Mouse (Mus musculus): ENCODE data around the gene Mcl1. TPM values are rescaled to one million over a fixed set of nuclear protein-coding genes. Genes with fewer than 3 reads are reported as not detected.
"Not testable (repeated sequence)": the region's sequence is repeated elsewhere in the genome, so short reads cannot be mapped to it uniquely, and the experiment has no call there.

The Mcl1 gene
- total RNA-seq, 2 experiments from 2014 or later = 199 to 227 TPM

- no peak for DNase-seq
Observed at GRCm38 (mm10) chr3:95667521-95667920, 8.9 kb downstream of the Mcl1 start.

- DNase-seq = peak; percentile 79 to 82
Observed at GRCm38 (mm10) chr3:95668026-95668425, 9.4 kb downstream of the Mcl1 start.

- no peak for DNase-seq
Observed at GRCm38 (mm10) chr3:95668589-95669308, 10.2 kb downstream of the Mcl1 start.

- DNase-seq = no peak
Observed at GRCm38 (mm10) chr3:95669309-95669665, 10.7 kb downstream of the Mcl1 start.

- not testable (repeated sequence) for DNase-seq
Observed at GRCm38 (mm10) chr3:95670419-95670818, 11.8 kb downstream of the Mcl1 start.

- DNase-seq = no peak
Observed at GRCm38 (mm10) chr3:95671201-95671600, 12.6 kb downstream of the Mcl1 start.

- no peak for DNase-seq
Observed at GRCm38 (mm10) chr3:95672461-95672860, 13.9 kb downstream of the Mcl1 start.

- no peak for DNase-seq
Observed at GRCm38 (mm10) chr3:95672861-95673706, 14.5 kb downstream of the Mcl1 start.

GRCm38 (mm10) chr3:95673707-95674211 is 15.2 kb downstream of the Mcl1 start:
- no peak for DNase-seq

GRCm38 (mm10) chr3:95674236-95674635 is 15.6 kb downstream of the Mcl1 start:
- peak; percentile 81 to 86 for DNase-seq

- DNase-seq = peak in 1 of 2 experiments; percentile 50
Observed at GRCm38 (mm10) chr3:95674812-95675211, 16.2 kb downstream of the Mcl1 start.

- peak; percentile 85 to 90 for DNase-seq
Observed at GRCm38 (mm10) chr3:95675301-95676092, 16.9 kb downstream of the Mcl1 start.

GRCm38 (mm10) chr3:95676745-95677419 is 18.3 kb downstream of the Mcl1 start:
- DNase-seq = peak; percentile 85 to 90

- no peak for DNase-seq
Observed at GRCm38 (mm10) chr3:95677420-95678090, 19.0 kb downstream of the Mcl1 start.

GRCm38 (mm10) chr3:95679551-95679950 is 21.0 kb downstream of the Mcl1 start:
- DNase-seq = no peak

GRCm38 (mm10) chr3:95680673-95681072 is 22.1 kb downstream of the Mcl1 start:
- no peak for DNase-seq

- no peak for DNase-seq
Observed at GRCm38 (mm10) chr3:95681365-95681764, 22.8 kb downstream of the Mcl1 start.

GRCm38 (mm10) chr3:95682878-95683277 is 24.3 kb downstream of the Mcl1 start:
- no peak for DNase-seq

- DNase-seq = no peak
Observed at GRCm38 (mm10) chr3:95684846-95685245, 26.3 kb downstream of the Mcl1 start.

- no peak for DNase-seq
Observed at GRCm38 (mm10) chr3:95685301-95685700, 26.7 kb downstream of the Mcl1 start.

- no peak for DNase-seq
Observed at GRCm38 (mm10) chr3:95685701-95686100, 27.1 kb downstream of the Mcl1 start.

Data from adrenal gland, postnatal 36 days (tissue).